Mouse (Mus musculus) small intestine, adult 2 months (tissue): Measurements from ENCODE around the gene Cd19.

Experiments
- CTCF ChIP-seq: fragments of 200-500 bp; IDR thresholded peaks from 2 replicates; pipeline ENCODE4 v1.5.1; 2012; ENCODE audit warnings: low read depth, mild to moderate bottlenecking, control low read depth, inconsistent platforms, low read length, moderate library complexity, mixed read lengths; ENCODE audit not compliant: insufficient replicate concordance, insufficient read length; ENCODE audit errors: extremely low read depth
- POLR2A ChIP-seq: fragments of 200-500 bp; IDR thresholded peaks from 2 replicates; pipeline ENCODE4 v1.6.1; 2012; ENCODE audit warnings: low read depth, mild to moderate bottlenecking, control low read depth, inconsistent platforms, low read length, moderate library complexity

DNA sequence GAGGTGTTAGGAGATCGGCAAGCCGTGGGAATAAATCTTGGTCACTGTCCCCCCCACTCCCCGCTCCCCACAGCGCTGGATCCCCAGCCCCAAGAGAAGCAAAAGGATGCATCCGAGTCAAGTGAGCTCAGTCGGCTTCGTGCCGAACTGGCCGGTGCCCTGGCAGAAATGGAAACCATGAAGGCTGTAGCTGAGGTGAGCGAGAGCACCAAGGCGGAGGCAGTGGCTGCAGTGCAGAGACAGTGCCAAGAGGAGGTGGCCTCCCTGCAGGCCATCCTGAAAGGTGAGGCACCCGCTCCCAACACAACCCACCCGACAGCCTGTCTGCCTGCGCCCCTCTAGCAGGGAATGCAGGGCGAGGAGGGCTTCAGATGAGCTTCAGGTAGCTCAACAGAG lies 14.8 kb upstream of the Cd19 start:
- TF ChIP-seq CTCF: no peak
- TF ChIP-seq POLR2A: no peak
